Mouse (Mus musculus) kidney, adult 9 months (tissue): ENCODE results near the gene Ugp2.

Experiments
- DNase-seq: peaks from one replicate; pipeline ENCODE4 v3.0.0; 2022

Gene Ugp2

DNA sequence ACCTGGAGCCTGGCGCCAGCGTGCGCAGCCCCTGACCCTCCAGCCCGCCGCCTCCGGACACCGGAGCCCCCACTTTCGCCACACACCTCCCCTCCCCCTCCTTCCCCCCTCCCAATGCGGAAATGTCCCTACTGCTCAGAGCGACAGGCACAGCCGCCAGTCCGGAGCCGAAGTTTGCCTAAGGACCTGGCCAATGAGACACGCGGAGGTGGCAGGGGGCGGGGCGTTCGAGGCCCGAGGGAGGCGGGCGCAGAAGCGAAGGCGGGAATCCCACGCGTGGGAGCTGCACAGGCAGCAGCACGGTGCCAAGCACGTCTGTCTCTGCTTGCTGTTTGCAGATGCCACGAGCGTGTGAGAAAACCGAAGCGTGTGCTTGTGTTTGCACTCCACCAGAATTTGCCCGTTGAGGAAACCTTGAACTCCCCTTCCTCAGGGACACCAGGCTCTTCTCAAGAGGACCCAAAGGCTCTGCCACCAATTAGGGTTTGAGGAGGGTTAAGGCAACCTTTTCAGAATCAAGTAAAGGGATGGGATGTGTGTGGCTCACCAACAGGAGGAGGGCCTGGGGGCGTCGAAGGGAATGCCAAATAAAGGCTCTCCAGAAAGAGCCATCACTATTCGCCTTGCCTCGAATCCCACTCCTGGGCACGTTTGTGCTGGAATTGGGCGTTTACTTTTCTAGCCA is at the start of gene Ugp2:
Ugp2 (minus strand) TSS at position 80 of the 685 bp plus-strand sequence.
- peak; percentile 97 for DNase-seq

DNA sequence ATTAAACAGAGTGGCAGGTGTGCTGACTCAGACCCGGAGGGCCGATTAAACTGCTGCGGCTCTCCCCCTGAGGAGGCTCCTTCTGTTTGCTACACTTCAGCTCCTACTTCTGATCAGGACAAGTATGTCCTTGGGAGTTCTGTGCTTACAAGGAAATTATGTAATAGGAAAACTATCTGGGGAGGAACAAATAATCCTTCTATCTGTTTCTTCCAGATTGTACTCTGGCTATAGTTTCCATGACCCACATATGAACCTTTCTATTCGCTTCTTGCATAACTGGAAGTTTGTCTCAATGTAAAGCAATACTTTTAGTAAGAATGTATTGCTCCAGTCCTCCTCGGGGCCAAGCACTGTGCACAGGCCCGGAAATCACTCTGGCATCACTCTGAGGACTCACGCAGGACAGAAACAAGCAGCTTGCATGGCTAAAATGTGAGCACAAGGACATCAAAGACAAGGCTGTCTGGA is 43.9 kb upstream of the Ugp2 start:
- no peak for DNase-seq

DNA sequence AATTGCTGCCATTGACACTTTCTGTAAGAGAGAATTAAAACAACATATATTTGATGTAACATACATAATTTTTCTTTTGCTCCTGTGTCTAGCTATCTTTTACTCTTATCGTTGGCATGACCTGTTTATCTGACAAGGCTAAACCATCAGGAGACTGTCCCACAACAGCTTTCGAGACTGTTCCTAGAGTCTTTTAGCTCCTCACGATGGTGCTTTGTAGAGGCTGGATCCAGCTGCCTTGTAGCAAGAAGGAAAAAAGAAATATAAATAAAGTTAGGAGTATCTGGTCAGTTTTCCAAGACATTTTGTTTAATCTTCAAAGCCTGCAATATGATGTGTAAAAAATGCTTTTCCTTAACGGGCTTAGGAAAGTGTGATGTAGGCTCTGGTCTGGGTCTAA is 35.7 kb upstream of the Ugp2 start:
- no peak for DNase-seq

DNA sequence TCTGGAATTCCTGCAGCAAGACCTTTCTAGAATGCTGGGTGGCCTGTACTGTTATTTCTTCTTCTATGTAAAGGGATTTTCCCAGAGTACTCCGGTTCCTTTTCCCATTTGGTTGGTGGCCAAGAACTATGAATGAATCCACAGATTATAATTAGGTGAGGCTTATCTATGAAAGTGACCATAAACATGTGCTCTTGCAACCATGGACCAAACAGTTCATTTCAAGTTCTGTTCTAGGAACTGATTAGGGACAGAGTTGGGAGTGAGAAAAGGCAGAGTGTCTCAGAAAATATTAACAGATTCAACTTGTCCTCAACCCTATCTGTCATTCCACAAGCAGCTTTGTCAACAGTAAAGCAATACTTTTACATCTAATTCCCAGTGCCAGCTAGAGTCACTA is 35.1 kb upstream of the Ugp2 start:
- DNase-seq = no peak

DNA sequence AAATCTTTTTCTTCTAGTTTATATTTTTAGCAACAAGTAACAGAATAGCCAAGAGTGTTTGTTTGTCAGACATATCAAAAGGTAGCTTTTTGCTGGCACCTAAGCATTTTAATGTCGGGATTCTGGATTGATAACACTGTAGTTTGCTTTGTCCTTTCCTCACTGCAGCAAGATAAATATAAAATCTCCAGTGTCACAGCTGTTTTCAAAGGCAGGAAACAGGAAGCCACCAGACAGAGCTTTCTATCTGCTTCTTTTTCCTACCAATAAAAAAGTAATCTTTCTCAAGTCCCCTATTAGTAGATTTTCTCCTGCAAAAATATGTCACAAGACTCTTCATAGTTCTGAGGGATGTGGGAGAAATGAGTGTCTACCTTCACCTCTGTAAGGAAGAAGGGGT is 32.9 kb upstream of the Ugp2 start:
- no peak for DNase-seq

DNA sequence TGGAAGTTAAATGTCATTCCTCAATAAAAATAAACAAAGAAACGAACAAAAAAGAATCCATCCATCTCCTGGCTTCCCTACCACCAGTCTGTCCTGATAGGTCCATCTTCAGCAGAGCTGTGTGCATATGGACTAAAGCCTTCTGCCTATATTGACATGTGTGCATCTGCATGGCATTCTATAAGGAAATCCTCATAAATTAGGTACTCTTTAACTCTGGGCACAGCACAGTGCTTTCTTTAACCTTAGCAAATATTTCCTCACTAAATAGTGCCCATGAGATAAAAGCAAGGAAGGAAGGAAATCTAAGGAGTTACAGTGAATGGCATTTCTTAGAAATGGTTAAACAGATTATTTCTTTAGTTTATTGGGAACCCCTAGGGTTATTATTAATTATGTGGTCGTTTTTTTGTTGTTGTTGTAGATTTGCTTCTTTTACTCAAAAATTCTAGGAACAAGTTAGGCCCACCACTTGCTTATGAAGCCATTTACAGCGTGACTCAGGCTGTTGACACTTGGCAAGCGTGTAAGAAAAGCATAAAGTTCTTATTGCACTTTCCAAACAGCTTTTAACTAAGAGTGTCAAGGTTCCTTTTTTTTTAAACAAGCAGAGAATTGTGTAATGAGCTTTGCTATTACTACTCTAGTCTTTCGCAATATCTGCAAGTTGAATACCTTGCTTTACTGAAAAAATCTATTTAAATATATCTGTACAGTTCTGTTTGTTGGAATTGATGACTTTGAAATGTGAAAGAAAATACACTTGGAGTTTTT is 31.7 kb upstream of the Ugp2 start:
- DNase-seq = peak; percentile 14

DNA sequence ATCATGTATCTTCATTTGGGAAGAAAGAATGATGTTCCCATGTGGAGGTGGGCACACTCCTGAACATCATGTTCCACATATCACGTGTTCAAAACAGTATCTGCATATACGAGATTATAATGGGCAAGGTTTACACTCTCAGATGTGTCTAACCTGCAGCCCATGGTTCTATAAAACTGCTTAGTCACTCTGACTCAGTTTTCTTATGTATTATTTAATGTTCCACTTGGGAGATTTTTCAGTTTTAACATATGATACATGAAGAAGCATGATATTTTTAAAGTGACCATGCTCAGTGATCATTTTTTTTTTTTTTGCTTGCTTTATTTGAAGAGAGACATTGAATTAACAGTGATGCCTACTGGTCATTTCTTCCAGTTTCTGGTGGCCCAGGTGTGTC is 30.2 kb upstream of the Ugp2 start:
- no peak for DNase-seq

DNA sequence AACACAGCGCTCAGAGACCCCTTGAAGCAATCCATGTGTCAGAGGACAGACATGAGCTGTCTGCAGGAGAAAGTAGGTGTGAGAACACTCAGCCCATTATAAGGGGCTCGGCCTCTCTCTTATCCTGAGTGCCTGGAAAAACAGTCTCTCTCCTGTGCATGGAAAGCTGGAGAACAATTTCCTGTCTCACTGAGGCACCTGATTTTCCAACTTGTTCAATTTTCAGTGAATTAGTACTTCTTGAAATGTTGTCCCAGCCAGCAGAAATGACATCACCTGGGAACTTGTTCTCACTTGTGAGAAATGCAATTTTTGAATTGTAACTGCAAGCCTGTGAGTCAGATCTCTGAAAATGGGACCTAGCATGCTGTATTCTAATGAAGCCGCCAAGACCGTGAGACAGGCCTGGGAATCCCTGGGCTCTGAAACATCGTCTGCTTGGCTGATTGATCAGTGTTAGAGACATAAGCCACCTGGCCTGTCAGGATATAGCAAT is 28.2 kb upstream of the Ugp2 start:
- DNase-seq = no peak

DNA sequence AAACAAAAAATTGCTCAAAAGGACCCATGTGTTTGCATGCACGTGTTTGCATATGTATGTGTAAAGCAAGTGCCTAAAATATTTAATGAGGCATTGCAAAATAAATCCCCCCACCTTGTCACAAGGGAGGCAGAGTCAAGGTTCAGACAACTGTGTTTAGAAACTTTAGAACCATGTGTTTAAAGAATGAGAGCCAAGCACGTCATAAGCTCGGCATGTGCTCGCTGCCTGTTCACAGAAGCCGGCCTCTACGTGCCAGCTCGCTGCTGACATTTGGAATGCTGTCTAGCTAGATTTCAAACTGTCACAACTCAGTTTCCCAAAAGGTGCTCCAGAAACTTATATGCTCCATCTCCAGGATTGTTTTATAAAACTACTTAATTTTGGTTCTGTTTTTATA is 27.5 kb upstream of the Ugp2 start:
- DNase-seq = peak; percentile 27

DNA sequence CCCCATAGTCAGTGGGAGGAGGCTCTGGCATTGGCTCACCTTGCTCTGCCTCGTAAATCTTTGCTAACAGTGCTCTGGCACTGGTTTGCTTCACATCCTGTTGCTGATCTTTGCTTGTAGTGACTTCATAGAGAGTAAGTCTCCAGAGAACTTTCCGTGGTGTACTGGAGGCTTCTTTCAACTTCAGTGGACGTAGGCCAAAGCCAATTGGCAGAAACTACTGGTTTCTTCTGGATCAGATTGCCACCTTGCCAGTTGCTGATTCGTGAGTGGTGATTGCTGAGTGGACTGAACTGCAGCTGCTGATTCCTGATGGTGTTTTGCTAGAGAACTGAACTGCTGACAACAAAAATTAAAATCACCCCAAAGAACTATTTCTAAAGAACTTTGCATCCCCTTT is 15.8 kb upstream of the Ugp2 start:
- no peak for DNase-seq

DNA sequence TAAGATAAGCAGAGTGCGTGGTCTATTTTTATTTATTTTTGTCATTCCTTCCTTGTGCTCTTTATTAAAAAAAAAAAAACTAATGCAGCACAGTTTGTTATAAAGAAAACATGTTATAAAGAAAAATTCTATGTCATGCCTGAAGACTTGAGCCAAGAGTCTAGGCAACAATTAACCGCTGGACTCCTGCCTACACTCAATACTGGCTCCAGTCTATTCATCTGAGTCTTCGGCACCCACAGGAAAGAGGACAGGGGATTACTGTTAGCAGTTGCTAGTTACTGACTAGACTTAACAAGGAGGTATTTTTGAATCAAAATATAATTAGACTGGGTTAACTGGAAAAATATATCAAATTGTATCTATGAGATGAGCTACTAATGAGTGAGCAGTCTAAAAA is 3.1 kb upstream of the Ugp2 start:
- DNase-seq = peak; percentile 72

DNA sequence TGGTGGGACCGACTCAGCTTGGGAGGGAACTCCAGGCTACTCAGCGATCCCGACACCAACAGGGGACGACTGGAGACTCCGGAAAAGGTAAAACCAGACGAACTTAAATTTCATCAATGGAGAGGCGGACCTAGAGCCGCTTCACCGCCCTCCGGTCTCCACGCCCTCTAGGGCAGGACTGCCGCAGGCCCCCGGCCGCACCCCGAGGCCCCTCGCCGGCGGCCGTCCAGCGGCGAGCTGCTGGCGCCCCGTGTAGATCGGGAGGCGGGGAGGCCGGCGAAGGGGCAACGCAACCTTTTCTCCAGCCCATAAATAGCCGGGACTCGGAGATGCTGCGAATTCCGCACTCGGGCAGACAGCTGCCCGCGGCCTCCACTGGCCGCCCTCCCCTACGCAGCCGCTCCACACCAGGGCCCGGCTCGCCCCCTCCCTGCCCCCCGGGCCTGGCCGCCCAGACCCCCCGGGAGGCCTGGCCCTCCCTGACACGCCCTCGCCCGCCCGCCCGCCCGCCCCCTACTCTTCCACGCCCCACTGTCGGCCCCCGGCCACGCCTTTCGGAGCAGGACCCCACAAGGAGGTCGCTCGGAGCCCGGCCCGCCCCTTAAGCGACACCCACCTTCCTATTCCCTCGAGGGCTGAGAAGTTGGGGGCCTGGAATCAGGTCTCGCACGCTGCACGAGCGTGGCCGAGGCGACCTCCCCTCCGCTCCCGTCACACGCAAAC is 441 bp downstream of the Ugp2 start:
- DNase-seq = peak; percentile 84

DNA sequence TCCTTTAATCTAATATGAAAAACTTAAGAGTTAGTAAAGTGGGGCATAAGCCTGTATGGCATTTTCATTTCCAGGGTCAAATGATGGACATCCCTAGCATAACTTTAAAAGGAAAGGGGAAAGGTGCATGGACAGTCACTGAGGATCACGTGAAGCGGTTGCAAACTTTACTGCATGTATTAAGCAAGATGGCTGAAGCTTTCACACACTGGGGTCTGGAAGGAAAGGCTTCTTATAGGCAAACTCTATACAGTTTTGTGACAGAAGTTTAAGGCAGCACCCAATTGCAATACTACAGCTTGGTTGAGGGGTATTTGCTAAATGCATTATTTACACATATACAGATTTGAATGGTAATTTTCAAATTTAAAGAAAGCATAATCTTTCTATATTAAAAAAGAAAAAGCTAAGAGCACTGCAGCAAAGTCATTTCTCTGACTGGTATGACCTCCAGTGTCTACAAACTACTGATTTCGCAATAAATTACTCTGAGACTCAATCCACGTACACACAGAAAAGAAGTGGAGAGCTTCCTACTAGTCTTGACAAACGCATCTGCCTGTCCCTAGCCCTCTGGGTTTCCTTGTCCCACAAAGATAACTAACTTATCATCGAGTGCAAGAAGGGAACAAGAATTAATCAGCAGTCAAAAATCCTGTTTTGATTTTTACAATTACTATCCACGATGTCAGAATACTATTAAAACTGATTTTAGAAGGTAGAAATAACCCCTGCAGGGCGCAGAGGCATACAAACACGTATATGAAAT is 1.6 kb downstream of the Ugp2 start:
- no peak for DNase-seq

DNA sequence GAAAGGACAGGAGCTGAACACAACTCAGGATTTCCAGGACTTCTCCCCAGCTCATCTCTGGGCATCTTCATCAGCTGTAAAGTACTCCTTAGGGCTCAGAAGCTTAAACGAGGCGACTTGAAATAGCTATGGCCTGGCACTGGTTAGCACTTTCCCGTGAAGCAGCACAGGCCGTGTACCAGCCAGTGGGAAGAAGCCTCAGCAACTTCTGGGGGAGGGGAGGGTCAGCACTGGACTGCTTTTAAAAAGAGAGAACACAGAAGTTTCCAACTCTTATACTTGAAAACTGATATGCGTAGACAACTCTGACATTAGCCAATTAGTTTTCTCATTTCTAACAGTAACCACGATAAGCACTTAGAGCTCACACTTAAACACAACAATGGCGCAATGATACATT is 2.5 kb downstream of the Ugp2 start:
- DNase-seq = no peak

DNA sequence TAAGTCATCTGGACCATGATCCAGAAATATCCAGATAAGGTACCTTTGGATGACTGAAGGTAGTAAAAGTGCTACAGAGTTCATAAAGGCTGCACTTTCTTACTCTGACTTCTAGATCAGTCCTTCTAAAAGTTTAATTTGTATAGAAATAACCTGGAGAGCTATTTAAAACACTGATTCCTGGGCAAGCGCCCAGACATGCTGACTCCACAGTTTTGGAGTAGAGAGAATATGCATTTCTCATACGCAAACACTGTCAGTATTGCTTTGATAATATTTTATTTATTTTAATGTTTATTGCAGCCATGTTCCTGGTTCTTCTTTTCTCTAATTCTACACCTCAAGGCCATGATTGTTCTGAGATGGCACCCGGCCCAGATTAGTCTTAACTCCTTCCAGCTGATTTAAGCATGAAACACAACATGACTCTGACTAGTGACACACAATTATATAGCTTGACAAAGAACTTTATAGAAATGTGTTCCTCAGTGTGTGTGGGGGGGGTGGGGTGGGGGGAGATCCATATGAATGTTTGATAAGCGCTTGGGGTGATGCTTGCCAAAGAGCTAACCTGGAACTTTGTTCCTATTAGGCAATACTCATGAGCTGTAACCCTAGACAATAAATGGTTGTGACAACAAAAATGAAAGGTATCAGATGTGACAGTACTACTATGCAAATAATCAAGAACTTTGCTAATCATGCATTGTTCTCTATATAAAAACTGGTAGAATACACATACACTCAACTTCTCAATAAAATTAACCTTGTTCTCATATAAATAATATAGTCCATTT is 7.7 kb downstream of the Ugp2 start:
- DNase-seq = no peak

DNA sequence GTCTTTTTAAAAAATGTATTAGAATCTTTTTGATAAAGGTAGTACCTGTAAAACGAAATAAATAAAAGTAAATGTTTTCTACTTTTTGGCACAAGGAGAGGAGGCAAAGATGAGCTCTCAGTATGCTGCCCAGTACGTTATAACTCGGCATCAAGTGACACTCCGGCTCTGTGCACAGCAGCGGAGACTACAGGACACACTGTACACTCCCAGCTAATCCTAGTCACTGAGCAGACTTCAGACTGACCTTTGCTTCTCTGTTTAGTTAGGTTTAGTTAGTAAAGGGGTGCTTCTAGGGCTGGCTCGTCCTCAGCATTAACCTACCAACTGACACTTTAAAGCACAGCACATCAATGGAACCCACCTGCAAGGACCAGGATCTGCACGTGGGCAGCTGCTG is 19.7 kb downstream of the Ugp2 start:
- peak; percentile 81 for DNase-seq

DNA sequence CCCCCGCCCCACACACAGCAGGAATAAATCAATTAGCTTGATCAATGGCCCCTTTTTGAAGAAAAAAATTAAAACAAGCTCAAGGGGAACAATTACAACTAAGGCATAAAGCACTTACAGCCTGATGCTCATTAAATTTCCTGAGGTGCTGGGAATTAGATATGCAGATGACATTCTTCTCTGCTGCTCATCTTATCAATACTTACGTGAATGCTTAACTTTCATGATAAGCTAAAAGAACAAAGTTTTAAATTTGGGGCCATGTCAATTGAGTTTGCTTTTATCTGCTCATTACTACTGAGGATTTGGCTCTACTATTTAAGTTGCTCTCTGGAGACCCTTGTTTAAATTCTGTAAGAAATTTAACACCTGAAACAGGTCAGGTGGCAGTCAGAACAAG is 22.1 kb downstream of the Ugp2 start:
- no peak for DNase-seq

DNA sequence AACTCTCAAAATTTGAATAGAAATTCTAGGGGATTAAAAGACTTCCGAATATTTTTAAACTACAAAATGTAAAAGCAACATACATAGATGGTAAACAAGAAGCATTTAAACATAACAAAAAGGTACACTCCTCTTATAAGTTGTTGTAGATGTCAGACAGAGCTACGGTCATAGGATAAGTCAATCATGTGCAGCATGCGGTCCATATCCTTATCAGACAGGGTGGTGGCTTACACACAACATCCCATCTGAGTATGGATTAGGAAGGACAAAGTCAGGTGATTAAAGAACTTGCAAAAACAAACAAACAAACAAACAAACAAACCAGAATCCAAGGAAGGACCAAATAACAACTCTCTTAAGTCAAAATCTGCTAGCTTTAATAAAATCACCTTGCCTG is 25.0 kb downstream of the Ugp2 start:
- no peak for DNase-seq

DNA sequence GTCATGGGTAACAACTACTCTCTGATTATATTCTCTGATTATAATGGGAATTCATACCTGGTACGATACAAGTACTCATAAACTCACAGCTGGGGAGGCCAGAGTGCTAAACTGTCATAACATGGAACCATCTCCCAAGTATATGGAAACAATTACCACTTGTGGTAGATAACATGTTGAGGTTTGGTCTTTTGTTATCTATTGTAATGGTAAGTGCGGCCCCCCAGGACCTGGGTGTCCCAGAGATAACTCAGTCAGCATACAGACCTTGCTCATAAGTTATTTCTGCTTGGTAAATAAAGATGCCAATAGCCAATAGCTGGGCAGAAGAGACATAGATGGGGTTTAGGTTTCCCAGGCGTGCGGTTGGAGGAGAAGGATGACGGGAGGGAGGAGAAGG is 27.5 kb downstream of the Ugp2 start:
- DNase-seq = no peak

DNA sequence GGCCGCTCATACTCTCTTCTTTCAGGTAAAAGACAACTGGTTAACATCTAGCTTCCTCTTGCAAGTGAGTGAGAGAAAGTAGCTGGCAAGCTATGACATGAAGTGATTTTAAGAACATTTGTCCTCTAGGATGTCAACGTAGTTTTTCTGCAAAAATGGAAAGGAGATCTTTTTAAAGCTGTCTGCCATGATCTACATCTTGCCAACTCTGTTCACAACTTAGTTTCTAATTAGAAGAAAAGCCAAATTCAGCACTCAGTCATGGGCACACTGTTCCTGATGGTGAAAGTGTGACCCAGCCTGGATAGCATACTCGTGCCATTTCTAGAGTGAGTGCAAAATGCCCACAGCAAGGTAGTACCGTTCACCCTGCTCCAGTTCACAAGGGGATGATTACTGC is 31.9 kb downstream of the Ugp2 start:
- no peak for DNase-seq

DNA sequence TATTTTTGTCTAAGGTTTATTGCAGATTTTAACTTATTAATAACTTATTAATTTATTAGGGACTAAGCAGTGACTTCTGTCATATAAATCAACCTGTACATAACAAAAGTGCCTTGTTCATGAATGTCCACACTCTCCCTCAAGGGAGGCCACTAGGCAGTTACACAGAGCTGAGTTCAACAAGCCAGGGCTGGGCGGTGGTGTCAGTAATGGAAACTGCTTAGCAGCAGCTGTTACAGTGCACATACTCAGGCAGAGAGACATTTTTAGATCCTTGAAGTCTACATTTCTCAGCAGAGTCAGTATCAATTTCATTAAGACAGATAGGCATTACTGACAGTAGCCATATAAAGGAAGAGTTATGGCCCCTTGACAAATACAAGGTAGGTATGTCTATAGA is 33.1 kb downstream of the Ugp2 start:
- no peak for DNase-seq

DNA sequence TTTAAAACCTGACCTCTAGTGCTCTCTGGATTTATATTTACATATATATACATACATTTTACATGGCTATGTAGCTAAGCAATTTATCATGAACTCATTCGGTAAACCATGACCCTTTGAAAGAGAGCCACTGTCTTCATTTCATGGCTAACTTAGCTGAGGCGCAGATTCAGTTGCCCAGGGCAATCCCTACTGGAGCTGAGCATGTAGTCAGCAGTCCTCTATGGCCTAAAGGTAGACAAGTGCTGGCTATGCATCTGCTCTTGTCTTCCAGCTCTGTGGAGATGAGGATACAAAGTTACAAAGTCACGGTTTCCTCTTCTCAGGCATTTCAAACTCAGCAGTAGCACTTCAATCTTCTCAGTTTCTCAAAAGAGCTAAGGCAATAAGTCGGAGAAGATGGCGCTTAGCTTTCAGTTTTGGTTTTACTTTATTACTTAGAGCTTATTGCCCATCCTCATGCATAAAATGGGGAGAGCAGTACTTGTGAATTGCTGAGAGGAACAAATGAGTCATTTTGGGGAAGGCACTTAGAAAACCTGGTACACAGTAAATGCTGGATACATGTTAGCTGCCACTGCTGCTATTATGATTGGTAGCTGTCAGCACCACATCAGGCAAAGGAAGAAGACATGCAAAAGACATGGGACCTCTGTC is 38.2 kb downstream of the Ugp2 start:
- DNase-seq = no peak
